Mouse (Mus musculus) midbrain, embryonic 10.5 days (tissue): ENCODE data around the gene Rbfox1. TPM values are rescaled to one million over a fixed set of nuclear protein-coding genes. Genes with fewer than 3 reads are reported as not detected.

Experiments used
- DNase-seq: peaks from one replicate; pipeline ENCODE4 v3.0.0-alpha.2; 2017; ENCODE audit warnings: low spot score
- H3K27ac ChIP-seq: fragments of 300-500 bp; sonication (generic); replicated peaks from 2 replicates; pipeline ENCODE4 v1.5.1; 2016; ENCODE audit warnings: mild to moderate bottlenecking
- H3K27me3 ChIP-seq: fragments of 300-500 bp; sonication (generic); 2 replicates; pipeline ENCODE4 v1.6.1; 2016; ENCODE audit warnings: low read depth, mild to moderate bottlenecking; ENCODE audit not compliant: poor library complexity, severe bottlenecking
- H3K36me3 ChIP-seq: fragments of 300-500 bp; sonication (generic); 2 replicates; pipeline ENCODE4 v1.6.1; 2016; ENCODE audit warnings: mild to moderate bottlenecking, moderate library complexity
- H3K4me1 ChIP-seq: fragments of 300-500 bp; sonication (generic); 2 replicates; pipeline ENCODE4 v1.6.1; 2016
- H3K4me3 ChIP-seq: fragments of 300-500 bp; sonication (generic); 2 replicates; pipeline ENCODE4 v1.5.1; 2016; ENCODE audit warnings: mild to moderate bottlenecking, moderate library complexity
- H3K9me3 ChIP-seq: fragments of 300-500 bp; sonication (generic); replicated peaks from 2 replicates; pipeline ENCODE4 v1.6.1; 2016; ENCODE audit warnings: mild to moderate bottlenecking
- WGBS: fragments of 180-500 bp; shearing (Covaris S2); methylation state at CpG from one replicate; pipeline ENCODE4 v1.1.7; 2016; 5-methylcytosine and 5-hydroxymethylcytosine counted together
- polyA plus RNA-seq: library from polyadenylated mRNA; unstranded; fragments of >200 nt; fragmentation: Nextera tagmentation; extraction: Ambion mirVana; gene quantifications from 2 replicates; pipeline ENCODE4 v1.2.1, GENCODE M21; 2016

Rbfox1 gene
- polyA plus RNA-seq, 1 experiment from 2014 or later, result 2.5 TPM

DNA sequence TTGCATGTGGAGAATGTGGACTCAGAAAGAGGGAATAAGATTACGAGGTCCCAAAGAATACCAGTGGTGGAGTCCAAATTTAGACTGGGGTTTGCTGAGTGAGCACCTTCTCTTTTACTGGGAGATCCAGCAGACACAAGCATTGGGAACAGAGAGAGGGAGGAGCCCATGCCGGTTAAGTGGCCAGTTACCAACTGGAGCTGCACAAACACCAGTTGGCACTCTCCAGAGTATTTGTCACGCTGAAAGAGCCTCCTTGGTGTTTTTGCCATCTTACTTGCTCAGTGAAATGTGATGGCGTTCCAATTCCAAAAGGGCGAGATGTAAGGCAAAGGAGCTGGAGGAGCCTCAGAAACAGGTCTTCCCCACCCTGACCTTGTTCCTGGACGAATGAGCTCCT lies 1190.6 kb downstream of the Rbfox1 start:
- Histone ChIP-seq H3K4me3 (no peak overlapping the region), H3K36me3 (no peaks in the 10 kb centered on the region)
- WGBS, result 84% methylated on average over 6 of the region's 6 CpGs

DNA sequence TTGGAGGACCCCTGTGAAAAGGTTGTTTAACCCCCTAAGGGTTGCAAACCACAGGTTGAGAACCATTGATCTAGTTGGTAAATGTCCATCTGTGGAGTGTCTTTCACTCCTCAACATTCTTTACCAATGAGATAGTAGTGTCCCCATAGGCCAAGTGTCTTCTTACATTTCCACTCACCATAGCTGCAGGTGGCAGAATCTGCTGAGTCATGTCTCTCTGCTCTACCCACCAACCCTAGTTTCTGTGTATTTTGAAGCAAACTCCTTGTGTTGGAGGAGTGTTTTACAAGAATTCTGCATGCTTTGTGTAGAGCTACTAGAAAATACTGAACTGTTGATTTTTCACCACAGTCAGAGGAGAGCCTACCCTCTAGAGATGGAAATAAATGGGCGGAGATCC lies 1191.2 kb downstream of the Rbfox1 start:
- Histone ChIP-seq H3K9me3 (no peaks in the 10 kb centered on the region), H3K27ac (no peak overlapping the region), H3K36me3 (no peaks in the 10 kb centered on the region), H3K27me3 (no peaks in the 10 kb centered on the region), H3K4me1 (no peaks in the 10 kb centered on the region), H3K4me3 (no peak overlapping the region)
- 90% methylated on average over 1 of the region's 1 CpGs for WGBS
- no peak for DNase-seq

More for the DNA sequence above, 1190.6 kb downstream of the Rbfox1 start:
- Histone ChIP-seq H3K27ac (no peak overlapping the region), H3K27me3 (no peaks in the 10 kb centered on the region), H3K4me1 (no peaks in the 10 kb centered on the region), H3K9me3 (no peaks in the 10 kb centered on the region)
- DNase-seq, result no peak

- no peak overlapping the region for H3K4me3 ChIP-seq
Measured at GRCm38 (mm10) chr16:7076707-7077106, 1191.6 kb downstream of the Rbfox1 start.

GRCm38 (mm10) chr16:7081074-7081568 lies 1196.0 kb downstream of the Rbfox1 start:
- no peak for DNase-seq
- Histone ChIP-seq H3K27me3 (no peaks in the 10 kb centered on the region), H3K9me3 (no peaks in the 10 kb centered on the region), H3K4me3 (no peak overlapping the region), H3K36me3 (no peaks in the 10 kb centered on the region), H3K27ac (no peak overlapping the region), H3K4me1 (no peaks in the 10 kb centered on the region)
- 81% methylated on average over 3 of the region's 3 CpGs for WGBS

More at GRCm38 (mm10) chr16:7076707-7077106, 1191.6 kb downstream of the Rbfox1 start:
- H3K4me1 ChIP-seq, result no peaks in the 10 kb centered on the region
- H3K36me3 ChIP-seq, result no peaks in the 10 kb centered on the region
- 91% methylated on average over 3 of the region's 3 CpGs for WGBS
- no peak overlapping the region for H3K27ac ChIP-seq
- no peak for DNase-seq
- H3K27me3 ChIP-seq, result no peaks in the 10 kb centered on the region
- H3K9me3 ChIP-seq, result no peaks in the 10 kb centered on the region

DNA sequence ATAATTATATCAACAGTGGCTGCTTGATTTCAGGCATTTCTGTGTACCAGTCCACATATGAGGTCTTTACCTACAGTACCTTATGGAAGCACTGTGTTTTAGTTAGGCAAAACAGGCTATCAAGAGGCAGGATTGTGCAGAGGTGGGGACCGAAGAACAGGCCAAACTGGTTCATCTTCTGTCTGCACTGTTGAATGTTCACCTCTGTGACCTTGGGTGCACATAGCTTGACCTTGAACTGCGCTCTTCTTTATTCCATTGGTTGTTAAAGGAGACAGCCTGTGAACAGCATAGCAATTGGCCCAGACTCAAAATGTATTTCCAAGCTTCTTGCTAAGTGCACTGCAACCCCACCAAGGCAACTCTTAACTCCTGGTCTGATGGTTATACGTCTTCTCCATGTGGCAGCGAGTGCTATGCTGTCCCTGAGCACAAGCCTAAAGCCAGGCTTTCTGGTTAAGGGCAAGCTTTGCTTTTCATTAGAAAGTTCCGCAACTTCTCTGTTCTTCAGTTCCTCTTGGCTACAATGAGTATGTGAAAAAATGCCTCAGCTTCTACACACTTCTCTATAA lies 1196.6 kb downstream of the Rbfox1 start:
- H3K4me3 ChIP-seq, result no peak overlapping the region
- H3K36me3 ChIP-seq, result no peaks in the 10 kb centered on the region
- no peaks in the 10 kb centered on the region for H3K27me3 ChIP-seq
- no peak for DNase-seq
- no peaks in the 10 kb centered on the region for H3K9me3 ChIP-seq
- no peaks in the 10 kb centered on the region for H3K4me1 ChIP-seq
- H3K27ac ChIP-seq, result no peak overlapping the region
- 91% methylated on average over 5 of the region's 5 CpGs for WGBS

GRCm38 (mm10) chr16:7083937-7084336 lies 1198.8 kb downstream of the Rbfox1 start:
- H3K36me3 ChIP-seq, result no peaks in the 10 kb centered on the region
- no peak overlapping the region for H3K27ac ChIP-seq
- WGBS, result 83% methylated on average over 2 of the region's 2 CpGs
- H3K4me3 ChIP-seq, result no peak overlapping the region
- H3K9me3 ChIP-seq, result no peaks in the 10 kb centered on the region
- H3K4me1 ChIP-seq, result no peaks in the 10 kb centered on the region
- H3K27me3 ChIP-seq, result no peaks in the 10 kb centered on the region
- DNase-seq, result no peak

GRCm38 (mm10) chr16:7088601-7089430 lies 1203.7 kb downstream of the Rbfox1 start:
- no peaks in the 10 kb centered on the region for H3K36me3 ChIP-seq
- no peaks in the 10 kb centered on the region for H3K4me1 ChIP-seq
- DNase-seq, result no peak
- no peaks in the 10 kb centered on the region for H3K27me3 ChIP-seq
- H3K4me3 ChIP-seq, result no peak overlapping the region
- no peak overlapping the region for H3K27ac ChIP-seq
- WGBS, result 83% methylated on average over 10 of the region's 10 CpGs
- H3K9me3 ChIP-seq, result no peaks in the 10 kb centered on the region

GRCm38 (mm10) chr16:7089475-7089874 lies 1204.3 kb downstream of the Rbfox1 start:
- no peak for DNase-seq
- H3K9me3 ChIP-seq, result no peaks in the 10 kb centered on the region
- H3K36me3 ChIP-seq, result no peaks in the 10 kb centered on the region
- no peaks in the 10 kb centered on the region for H3K4me1 ChIP-seq
- no peak overlapping the region for H3K27ac ChIP-seq
- H3K4me3 ChIP-seq, result no peak overlapping the region
- no peaks in the 10 kb centered on the region for H3K27me3 ChIP-seq
- 62% methylated on average over 1 of the region's 1 CpGs for WGBS

DNA sequence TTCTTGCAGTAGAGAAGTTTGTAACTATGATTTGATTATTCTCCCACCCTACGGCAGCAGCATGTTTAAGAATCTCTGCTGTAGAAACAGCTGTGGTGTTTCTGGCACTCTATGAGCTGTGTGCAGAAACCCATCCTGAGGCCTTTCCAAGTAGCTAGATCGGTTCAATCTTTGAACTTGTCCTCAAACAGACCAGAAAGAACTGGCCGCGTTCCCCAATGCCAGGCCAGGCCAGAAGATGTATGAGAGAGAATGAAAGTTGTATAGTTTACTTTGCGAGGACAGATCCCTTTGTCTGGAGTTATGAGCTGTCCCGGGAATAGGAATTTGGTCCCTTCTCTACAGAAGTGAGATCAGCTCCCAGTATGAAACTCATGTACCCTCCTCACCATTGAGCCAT lies 1205.0 kb downstream of the Rbfox1 start:
- H3K4me3 ChIP-seq, result no peak overlapping the region
- H3K36me3 ChIP-seq, result no peaks in the 10 kb centered on the region
- no peaks in the 10 kb centered on the region for H3K27me3 ChIP-seq
- DNase-seq, result no peak
- WGBS, result 89% methylated on average over 6 of the region's 6 CpGs
- no peak overlapping the region for H3K27ac ChIP-seq
- no peaks in the 10 kb centered on the region for H3K4me1 ChIP-seq
- no peaks in the 10 kb centered on the region for H3K9me3 ChIP-seq

DNA sequence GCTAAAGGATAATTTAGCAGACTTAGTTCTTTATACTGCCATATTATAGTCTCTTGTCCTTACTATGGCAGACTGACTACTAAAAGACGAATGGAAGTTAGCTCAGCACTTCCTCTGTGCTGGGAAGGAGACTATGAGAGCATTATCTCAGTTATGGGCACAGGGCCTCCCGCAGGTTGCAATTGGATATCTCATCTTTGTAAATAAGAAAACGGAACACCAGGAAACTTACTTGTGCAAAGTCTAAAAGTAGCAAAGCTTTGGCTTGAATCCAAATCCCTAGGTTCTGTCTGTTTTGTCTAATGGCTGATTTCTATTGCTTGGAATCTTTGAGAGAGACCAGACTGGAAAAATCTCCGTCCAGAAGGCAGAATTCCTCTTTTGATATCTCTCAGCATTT lies 1207.7 kb downstream of the Rbfox1 start:
- no peak overlapping the region for H3K27ac ChIP-seq
- no peaks in the 10 kb centered on the region for H3K4me1 ChIP-seq
- no peaks in the 10 kb centered on the region for H3K9me3 ChIP-seq
- H3K27me3 ChIP-seq, result no peaks in the 10 kb centered on the region
- 91% methylated on average over 4 of the region's 4 CpGs for WGBS
- DNase-seq, result no peak
- H3K36me3 ChIP-seq, result no peaks in the 10 kb centered on the region
- no peak overlapping the region for H3K4me3 ChIP-seq

DNA sequence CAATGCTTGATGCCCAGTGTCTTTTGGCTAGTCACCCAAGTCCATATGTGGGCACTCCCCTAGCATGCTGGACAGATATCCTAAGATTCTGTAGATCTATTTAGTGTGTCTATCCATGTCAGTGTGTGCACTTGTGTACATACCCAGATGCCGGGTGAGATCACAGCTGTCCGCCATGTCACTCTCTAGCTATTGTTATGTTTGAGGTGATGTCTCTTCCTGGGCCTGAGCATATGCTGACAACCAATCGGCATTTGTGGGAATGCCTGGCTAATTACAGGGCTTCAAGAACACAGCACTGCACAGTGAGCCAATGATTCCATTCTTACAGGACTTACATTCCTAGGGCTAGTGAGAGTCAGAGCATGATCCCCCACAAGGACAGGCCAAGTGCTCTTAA lies 1208.5 kb downstream of the Rbfox1 start:
- H3K27ac ChIP-seq, result no peak overlapping the region
- H3K9me3 ChIP-seq, result no peaks in the 10 kb centered on the region
- H3K4me1 ChIP-seq, result no peaks in the 10 kb centered on the region
- no peak overlapping the region for H3K4me3 ChIP-seq
- WGBS, result 93% methylated on average over 3 of the region's 3 CpGs
- DNase-seq, result no peak
- H3K27me3 ChIP-seq, result no peaks in the 10 kb centered on the region
- no peaks in the 10 kb centered on the region for H3K36me3 ChIP-seq

DNA sequence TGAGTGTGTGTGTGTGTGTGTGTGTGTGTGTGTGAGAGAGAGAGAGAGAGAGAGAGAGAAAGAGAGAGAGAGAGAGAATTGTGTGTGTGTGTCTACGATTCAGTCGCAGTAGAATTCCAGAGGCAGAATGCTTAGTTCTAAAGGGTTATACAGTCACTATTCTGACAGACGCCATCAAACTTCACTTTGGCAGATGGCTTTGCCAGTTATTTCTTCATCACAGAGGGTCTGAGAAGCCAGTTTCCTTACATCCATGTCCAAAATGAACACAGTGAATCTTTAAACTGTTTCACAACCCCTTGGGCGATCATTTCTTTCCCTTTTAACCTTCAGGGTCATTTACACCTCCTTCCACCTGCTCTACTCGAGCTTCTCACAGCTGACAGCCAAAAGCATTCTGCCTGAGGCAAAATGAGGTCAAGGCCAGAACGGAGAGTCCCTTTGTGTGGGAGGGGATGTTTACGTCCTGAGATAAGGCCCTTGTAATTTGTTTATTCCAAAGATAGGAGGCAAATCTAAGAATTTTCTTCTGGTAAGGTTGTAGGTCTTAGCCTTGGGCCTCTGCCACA lies 1209.1 kb downstream of the Rbfox1 start:
- no peaks in the 10 kb centered on the region for H3K9me3 ChIP-seq
- DNase-seq, result no peak
- H3K4me3 ChIP-seq, result no peak overlapping the region
- WGBS, result 84% methylated on average over 7 of the region's 7 CpGs
- no peaks in the 10 kb centered on the region for H3K4me1 ChIP-seq
- H3K27me3 ChIP-seq, result no peaks in the 10 kb centered on the region
- no peak overlapping the region for H3K27ac ChIP-seq
- H3K36me3 ChIP-seq, result no peaks in the 10 kb centered on the region

DNA sequence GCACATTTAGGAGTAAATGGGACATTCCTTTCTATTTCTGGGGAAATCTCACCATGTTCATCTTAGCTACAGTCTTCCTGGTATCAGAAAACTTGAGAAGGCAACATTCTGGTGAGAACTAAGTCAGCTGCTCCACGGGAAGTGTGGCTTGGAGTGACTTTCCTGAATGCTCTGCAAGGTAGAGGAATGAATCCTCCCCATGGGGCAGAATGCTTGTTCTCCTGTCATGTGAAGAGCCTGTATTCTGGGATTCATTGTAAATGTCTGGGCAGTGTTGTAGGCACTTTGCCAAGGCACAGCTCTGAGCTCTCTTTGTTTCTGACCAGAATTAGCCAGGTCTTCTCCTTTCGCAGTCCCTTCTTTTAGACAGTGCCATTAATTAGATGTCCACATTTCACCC lies 1211.9 kb downstream of the Rbfox1 start:
- Histone ChIP-seq H3K4me3 (no peak overlapping the region), H3K9me3 (no peaks in the 10 kb centered on the region), H3K36me3 (no peaks in the 10 kb centered on the region), H3K27ac (no peak overlapping the region), H3K27me3 (no peaks in the 10 kb centered on the region), H3K4me1 (no peaks in the 10 kb centered on the region)
- no peak for DNase-seq
- 90% methylated on average over 2 of the region's 2 CpGs for WGBS
